10 mouse cellular contexts compared by ENCODE assay signal in the genomic region with DNA sequence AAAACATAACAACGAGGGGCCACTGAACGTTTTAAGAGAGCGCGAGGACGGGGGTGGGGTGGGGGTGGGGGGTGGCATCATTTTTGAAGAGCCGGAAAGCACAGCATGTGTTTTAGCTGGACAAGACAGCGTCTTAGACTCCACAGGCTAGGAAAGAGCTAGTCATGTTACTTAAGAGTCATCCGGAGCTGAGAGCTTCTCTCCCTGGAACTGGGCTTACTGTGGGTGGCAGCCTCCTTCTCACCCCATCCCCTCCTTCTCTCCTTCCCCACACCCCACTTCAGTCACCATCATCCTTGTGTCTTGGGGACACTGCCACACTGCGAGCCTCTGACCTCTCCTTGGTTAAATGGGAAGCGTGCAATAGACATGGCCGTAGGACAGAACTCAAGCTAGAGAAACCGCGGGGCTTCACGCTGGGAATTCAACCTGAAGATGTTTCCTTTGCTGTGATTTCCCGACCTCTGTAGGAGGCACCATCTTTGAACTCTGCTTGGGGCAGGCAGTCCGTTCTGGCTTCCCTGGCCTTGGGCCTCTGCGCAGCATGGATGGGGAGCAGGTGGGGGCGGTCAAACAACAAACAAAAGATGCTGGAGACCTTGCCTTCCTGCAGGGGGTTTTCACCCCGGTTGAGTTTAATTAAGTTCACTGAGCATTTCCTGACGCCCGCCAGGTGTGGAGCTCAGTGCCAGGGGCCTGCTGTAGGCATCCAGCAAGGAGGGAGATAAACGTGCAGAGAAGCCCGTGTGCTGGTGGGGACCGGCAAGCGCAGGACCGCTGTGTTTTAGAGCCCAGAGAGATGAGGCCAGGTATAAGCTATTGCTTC.
A peak's percentile ranks its signal among the peaks of the same experiment; 100 is the strongest.
DNase-seq lines count a peak whose midpoint lies in the region; ATAC-seq and TF ChIP-seq lines count a peak whose summit lies in the region.
"Had no signal": no experiment of that assay in that cellular context is flagged by ENCODE, and none has a peak within 500 bp of the region (broad histone marks: within the 10 kb centered on the region; RNA-seq: fewer than 3 reads in every experiment).

No protein-coding gene starts in this region.

- no peak overlapping the region for H3K9ac ChIP-seq in forebrain, embryonic 12.5 days
- H3K9ac ChIP-seq in forebrain, embryonic 11.5 days (ENCODE audit: low read length): no peak overlapping the region
- H3K9ac ChIP-seq in forebrain, postnatal 0 days: no peak overlapping the region
- H3K9ac ChIP-seq in midbrain, embryonic 13.5 days (replicated peaks): no peak overlapping the region; the same call in 1 of the 2 replicates
- H3K9ac ChIP-seq in liver, embryonic 12.5 days: no peak overlapping the region
- H3K9ac ChIP-seq: heart, embryonic 13.5 days had no signal

- no peaks in the 10 kb centered on the region for H3K36me3 ChIP-seq in forebrain, embryonic 12.5 days (replicated peaks)
- no peaks in the 10 kb centered on the region for H3K36me3 ChIP-seq in forebrain, embryonic 11.5 days (ENCODE audit: control insufficient read depth, insufficient read depth, low read length)
- no peaks in the 10 kb centered on the region for H3K36me3 ChIP-seq in forebrain, postnatal 0 days (ENCODE audit: insufficient read depth)
- H3K36me3 ChIP-seq in midbrain, embryonic 13.5 days: peaks cover 7% of the 10 kb centered on the region; the same call in 1 of the 2 replicates
- no peaks in the 10 kb centered on the region for H3K36me3 ChIP-seq in liver, embryonic 12.5 days
- H3K36me3 ChIP-seq: heart, embryonic 13.5 days had no signal

- DNase-seq in forebrain, embryonic 11.5 days (ENCODE audit: low spot score): no peak
- peak; percentile 55 for DNase-seq in brain, adult 2 months (ENCODE audit: low read depth, low spot score)
- DNase-seq in forebrain, postnatal 0 days: peak; percentile 32
- DNase-seq in left cerebral cortex, adult 18-20 months (ENCODE audit: low spot score in 2 of 2): no peak
- DNase-seq in gastrocnemius, adult 8-10 months (ENCODE audit: low spot score in 2 of 2): no peak
- DNase-seq: kidney, adult 2 months had no signal

- H3K4me1 ChIP-seq in forebrain, embryonic 12.5 days: peaks cover 29% of the 10 kb centered on the region
- peaks cover 14% of the 10 kb centered on the region for H3K4me1 ChIP-seq in forebrain, embryonic 11.5 days (replicated peaks; ENCODE audit: control insufficient read depth, insufficient read depth, low read length)
- peaks cover 22% of the 10 kb centered on the region for H3K4me1 ChIP-seq in forebrain, postnatal 0 days (ENCODE audit: insufficient read depth)
- H3K4me1 ChIP-seq in midbrain, embryonic 13.5 days (replicated peaks): peaks cover 31% of the 10 kb centered on the region
- H3K4me1 ChIP-seq in liver, embryonic 12.5 days: no peaks in the 10 kb centered on the region

- 0 out of 2 replicates have a peak overlapping the region, but pooled peaks have one; percentile 5 for H3K27ac ChIP-seq in forebrain, embryonic 12.5 days
- no peak overlapping the region for H3K27ac ChIP-seq in forebrain, embryonic 11.5 days (ENCODE audit: low read depth, low read length)
- H3K27ac ChIP-seq in forebrain, postnatal 0 days (ENCODE audit: low read depth, low read length): peak overlapping the region; percentile 15; the same call in 1 of the 2 replicates
- H3K27ac ChIP-seq in midbrain, embryonic 13.5 days: peak overlapping the region; percentile 4; the same call in 1 of the 2 replicates
- H3K27ac ChIP-seq in liver, embryonic 12.5 days: no peak overlapping the region
- H3K27ac ChIP-seq: heart, embryonic 13.5 days had no signal

- 2% methylated on average over 26 of the region's 26 CpGs for WGBS in forebrain, embryonic 12.5 days
- WGBS in forebrain, embryonic 11.5 days: 6% methylated on average over 26 of the region's 26 CpGs
- 9% methylated on average over 26 of the region's 26 CpGs for WGBS in forebrain, postnatal 0 days
- WGBS in midbrain, embryonic 13.5 days: 6% methylated on average over 26 of the region's 26 CpGs
- WGBS in liver, embryonic 12.5 days (ENCODE audit: insufficient replicate concordance): 9% methylated on average over 26 of the region's 26 CpGs

- H3K9me3 ChIP-seq in forebrain, embryonic 12.5 days: peaks cover 9% of the 10 kb centered on the region
- no peaks in the 10 kb centered on the region; the same call in 1 of the 2 replicates for H3K9me3 ChIP-seq in forebrain, embryonic 11.5 days (ENCODE audit: control insufficient read depth, low read length)
- peaks cover 9% of the 10 kb centered on the region; the same call in 1 of the 2 replicates for H3K9me3 ChIP-seq in forebrain, postnatal 0 days (ENCODE audit: low read length)
- 0 out of 2 replicates have a peak, but pooled peaks cover 9% of the 10 kb centered on the region for H3K9me3 ChIP-seq in midbrain, embryonic 13.5 days
- H3K9me3 ChIP-seq in liver, embryonic 12.5 days (replicated peaks): peaks cover 11% of the 10 kb centered on the region

- peaks cover 58% of the 10 kb centered on the region for H3K27me3 ChIP-seq in forebrain, embryonic 12.5 days
- peaks cover 5% of the 10 kb centered on the region; the same call in 1 of the 2 replicates for H3K27me3 ChIP-seq in forebrain, embryonic 11.5 days (ENCODE audit: control insufficient read depth, insufficient read depth, low read length)
- no peaks in the 10 kb centered on the region for H3K27me3 ChIP-seq in forebrain, postnatal 0 days (ENCODE audit: insufficient read depth, low read length)
- H3K27me3 ChIP-seq in midbrain, embryonic 13.5 days: peaks cover 15% of the 10 kb centered on the region
- peaks cover 58% of the 10 kb centered on the region for H3K27me3 ChIP-seq in liver, embryonic 12.5 days (replicated peaks)

- no peak overlapping the region for H3K4me3 ChIP-seq in forebrain, embryonic 12.5 days (replicated peaks)
- H3K4me3 ChIP-seq in forebrain, embryonic 11.5 days (ENCODE audit: low read depth, low read length): no peak overlapping the region
- H3K4me3 ChIP-seq in forebrain, postnatal 0 days (ENCODE audit: low read depth, low read length): no peak overlapping the region
- no peak overlapping the region for H3K4me3 ChIP-seq in midbrain, embryonic 13.5 days (replicated peaks)
- no peak overlapping the region for H3K4me3 ChIP-seq in liver, embryonic 12.5 days
- H3K4me3 ChIP-seq: heart, embryonic 13.5 days had no signal

- TF ChIP-seq CTCF in forebrain, postnatal 0 days (IDR thresholded peaks at IDR 0.05; ENCODE audit: low read depth): no peak

- H3K4me2 ChIP-seq in forebrain, embryonic 12.5 days: peak overlapping the region; percentile 13; the same call in 1 of the 2 replicates
- H3K4me2 ChIP-seq in forebrain, embryonic 11.5 days (ENCODE audit: low read depth, low read length, severe bottlenecking): no peak overlapping the region
- H3K4me2 ChIP-seq in forebrain, postnatal 0 days (ENCODE audit: low read depth): no peak overlapping the region
- 0 out of 2 replicates have a peak overlapping the region, but pooled peaks have one; percentile 9 for H3K4me2 ChIP-seq in midbrain, embryonic 13.5 days (replicated peaks)
- H3K4me2 ChIP-seq in liver, embryonic 12.5 days: no peak overlapping the region

- no peak for ATAC-seq in forebrain, embryonic 12.5 days (ENCODE audit: low FRiP score)
- no peak for ATAC-seq in forebrain, embryonic 11.5 days (replicated peaks; ENCODE audit: low FRiP score)
- ATAC-seq in forebrain, postnatal 0 days: peak; percentile 14; the same call in 1 of the 2 replicates
- ATAC-seq in midbrain, embryonic 13.5 days: no peak
- ATAC-seq in liver, embryonic 12.5 days: no peak

Comparison
In these comparisons a context has a peak if more than half of its experiments do, and no peak if none do; other contexts are left out.
1. H3K27ac ChIP-seq: peak in forebrain, embryonic 12.5 days (single experiment), forebrain, postnatal 0 days (single experiment) and midbrain, embryonic 13.5 days (single experiment); none in forebrain, embryonic 11.5 days (single experiment) and liver, embryonic 12.5 days (single experiment).
2. H3K4me2 ChIP-seq: peak in forebrain, embryonic 12.5 days (single experiment) and midbrain, embryonic 13.5 days (single experiment); none in forebrain, embryonic 11.5 days (single experiment), forebrain, postnatal 0 days (single experiment) and liver, embryonic 12.5 days (single experiment).
3. DNase-seq: peak in brain, adult 2 months (single experiment) and forebrain, postnatal 0 days (single experiment); none in forebrain, embryonic 11.5 days (single experiment), left cerebral cortex, adult 18-20 months (0 of 2) and gastrocnemius, adult 8-10 months (0 of 2).